Mouse (Mus musculus) kidney, adult 18-20 months (tissue): ENCODE results near the gene 6430628N08Rik.

Source experiments
- DNase-seq: peaks from one replicate; pipeline ENCODE4 v3.0.0; 2021

6430628N08Rik gene

GRCm38 (mm10) chr4:115890553-115890952 is at the start of gene 6430628N08Rik:
TSS of gene 6430628N08Rik (plus strand) at chr4:115890665.
- no peak for DNase-seq

- DNase-seq, result no peak
Observed at GRCm38 (mm10) chr4:115840842-115841241, 49.6 kb upstream of the 6430628N08Rik start.

GRCm38 (mm10) chr4:115846656-115847055 is 43.8 kb upstream of the 6430628N08Rik start:
- DNase-seq, result no peak

- DNase-seq, result no peak
Observed at GRCm38 (mm10) chr4:115847377-115847776, 43.1 kb upstream of the 6430628N08Rik start.

GRCm38 (mm10) chr4:115848083-115848482 is 42.4 kb upstream of the 6430628N08Rik start:
- no peak for DNase-seq

- DNase-seq, result no peak
Observed at GRCm38 (mm10) chr4:115848990-115849677, 41.3 kb upstream of the 6430628N08Rik start.

- DNase-seq, result no peak
Observed at GRCm38 (mm10) chr4:115850111-115850510, 40.4 kb upstream of the 6430628N08Rik start.

- no peak for DNase-seq
Observed at GRCm38 (mm10) chr4:115850631-115851030, 39.8 kb upstream of the 6430628N08Rik start.

- DNase-seq, result no peak
Observed at GRCm38 (mm10) chr4:115851569-115851968, 38.9 kb upstream of the 6430628N08Rik start.

- no peak for DNase-seq
Observed at GRCm38 (mm10) chr4:115855100-115855499, 35.4 kb upstream of the 6430628N08Rik start.

- DNase-seq, result no peak
Observed at GRCm38 (mm10) chr4:115855609-115856008, 34.9 kb upstream of the 6430628N08Rik start.

- no peak for DNase-seq
Observed at GRCm38 (mm10) chr4:115856282-115856681, 34.2 kb upstream of the 6430628N08Rik start.

GRCm38 (mm10) chr4:115857293-115857883 is 33.1 kb upstream of the 6430628N08Rik start:
- no peak for DNase-seq

- DNase-seq, result no peak
Observed at GRCm38 (mm10) chr4:115863352-115863751, 27.1 kb upstream of the 6430628N08Rik start.

- DNase-seq, result no peak
Observed at GRCm38 (mm10) chr4:115863880-115864279, 26.6 kb upstream of the 6430628N08Rik start.

- DNase-seq, result no peak
Observed at GRCm38 (mm10) chr4:115869512-115870210, 20.8 kb upstream of the 6430628N08Rik start.

GRCm38 (mm10) chr4:115873231-115873630 is 17.2 kb upstream of the 6430628N08Rik start:
- no peak for DNase-seq

GRCm38 (mm10) chr4:115878216-115878678 is 12.2 kb upstream of the 6430628N08Rik start:
- no peak for DNase-seq

- no peak for DNase-seq
Observed at GRCm38 (mm10) chr4:115878828-115879227, 11.6 kb upstream of the 6430628N08Rik start.

- no peak for DNase-seq
Observed at GRCm38 (mm10) chr4:115881183-115881582, 9.3 kb upstream of the 6430628N08Rik start.

- no peak for DNase-seq
Observed at GRCm38 (mm10) chr4:115882195-115882594, 8.3 kb upstream of the 6430628N08Rik start.

- DNase-seq, result peak; percentile 25
Observed at GRCm38 (mm10) chr4:115884022-115884421, 6.4 kb upstream of the 6430628N08Rik start, which contains the start of gene Kncn. TSS of gene Kncn (plus strand) at chr4:115884400.

GRCm38 (mm10) chr4:115885846-115886245 is 4.6 kb upstream of the 6430628N08Rik start:
- no peak for DNase-seq

GRCm38 (mm10) chr4:115886875-115887274 is 3.6 kb upstream of the 6430628N08Rik start:
- DNase-seq, result no peak
